Comparison of ENCODE assay signal across 9 mouse cellular contexts in the genomic region with DNA sequence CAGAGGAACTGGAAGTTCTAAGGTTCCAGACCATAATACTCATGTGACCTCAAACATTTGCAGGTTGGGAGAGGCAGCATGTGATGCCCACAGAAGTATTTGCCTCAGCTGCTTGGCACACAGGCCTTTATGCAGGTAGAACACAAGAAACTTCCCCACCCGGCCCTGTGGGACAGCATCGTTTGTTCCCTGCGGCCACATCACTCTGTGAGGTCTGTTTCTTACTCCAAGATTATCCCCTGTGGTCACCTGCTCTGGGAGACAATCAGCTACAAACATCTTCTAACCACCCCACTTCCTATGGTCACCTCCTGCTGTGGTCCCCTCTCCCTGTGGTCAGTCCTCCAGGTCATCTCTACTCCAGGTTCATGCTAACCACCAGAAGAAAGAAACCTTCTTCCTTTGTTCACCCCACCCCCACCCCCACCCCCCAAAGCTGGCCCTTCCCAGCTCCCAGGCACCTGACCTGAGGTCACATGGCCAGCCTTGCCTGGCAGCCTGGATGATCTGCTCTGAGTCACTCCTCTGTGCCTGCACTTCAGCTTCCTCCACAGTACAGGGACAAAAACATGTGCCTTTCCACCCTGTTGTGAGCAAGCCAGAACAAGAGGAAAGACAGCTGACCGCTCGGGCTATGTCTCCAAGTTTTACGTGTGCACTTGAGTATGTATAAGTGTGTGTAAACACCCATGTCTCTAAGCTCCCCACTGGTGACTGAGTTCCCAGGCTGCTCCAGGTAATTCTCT. TPM values are rescaled to one million over a fixed set of nuclear protein-coding genes. Genes with fewer than 3 reads are reported as not detected.
DNase-seq lines count a peak whose midpoint lies in the region; ATAC-seq and TF ChIP-seq lines count a peak whose summit lies in the region.
"Had no signal": no experiment of that assay in that cellular context is flagged by ENCODE, and none has a peak within 500 bp of the region (broad histone marks: within the 10 kb centered on the region; RNA-seq: fewer than 3 reads in every experiment).

No protein-coding gene starts in this region.

- H3K9me3 ChIP-seq in hindbrain, embryonic 10.5 days = peaks cover 12% of the 10 kb centered on the region
- H3K9me3 ChIP-seq in hindbrain, embryonic 16.5 days (ENCODE audit: control insufficient read depth, low read length) = no peaks in the 10 kb centered on the region
- no peaks in the 10 kb centered on the region for H3K9me3 ChIP-seq in kidney, postnatal 0 days (replicated peaks; ENCODE audit: low read length)

- TF ChIP-seq POLR2A in heart, adult 2 months (IDR thresholded peaks at IDR 0.05; ENCODE audit: insufficient read depth, low read depth, low read length) = 0 out of 2 replicates have a peak, but pooled peaks have one; percentile 23

- no peak for DNase-seq in hindbrain, embryonic 10.5 days (ENCODE audit: low spot score)
- DNase-seq in heart, adult 2 months = peak; percentile 64 to 76
- no peak for DNase-seq in kidney, postnatal 0 days (ENCODE audit: low spot score)
- no peak for DNase-seq in cerebellum, adult 11 months
- no peak for DNase-seq in right cerebral cortex, postnatal 4 days
- DNase-seq in right cerebral cortex, postnatal 10 days (ENCODE audit: low spot score in 2 of 2) = no peak

- no peak overlapping the region for H3K4me2 ChIP-seq in hindbrain, embryonic 16.5 days (ENCODE audit: low read length)
- H3K4me2 ChIP-seq in kidney, postnatal 0 days (ENCODE audit: low read length) = no peak overlapping the region

- no peaks in the 10 kb centered on the region for H3K79me2 ChIP-seq in heart, adult 2 months (replicated peaks; ENCODE audit: control insufficient read depth, insufficient read depth, low read length)

- no peaks in the 10 kb centered on the region for H3K27me3 ChIP-seq in hindbrain, embryonic 10.5 days (ENCODE audit: insufficient read depth, poor library complexity, severe bottlenecking)
- H3K27me3 ChIP-seq in hindbrain, embryonic 16.5 days (replicated peaks; ENCODE audit: control insufficient read depth, insufficient read depth, low read length) = no peaks in the 10 kb centered on the region; the same call in 1 of the 2 replicates
- H3K27me3 ChIP-seq in heart, adult 2 months (ENCODE audit: control insufficient read depth, insufficient read depth, low read length) = no peaks in the 10 kb centered on the region
- H3K27me3 ChIP-seq in kidney, postnatal 0 days (ENCODE audit: insufficient read depth, low read length) = no peaks in the 10 kb centered on the region

- 79% methylated on average over 6 of the region's 6 CpGs for WGBS in hindbrain, embryonic 10.5 days
- 89% methylated on average over 6 of the region's 6 CpGs for WGBS in hindbrain, embryonic 16.5 days
- WGBS in heart, adult 2 months = 40% methylated on average over 6 of the region's 6 CpGs
- 64% methylated on average over 6 of the region's 6 CpGs for WGBS in kidney, postnatal 0 days

- peaks cover 60% of the 10 kb centered on the region for H3K4me1 ChIP-seq in hindbrain, embryonic 10.5 days (replicated peaks)
- peaks cover 2% of the 10 kb centered on the region for H3K4me1 ChIP-seq in hindbrain, embryonic 16.5 days (ENCODE audit: control insufficient read depth, insufficient read depth, low read depth, low read length)
- peaks cover 14% of the 10 kb centered on the region for H3K4me1 ChIP-seq in heart, adult 2 months (ENCODE audit: control insufficient read depth, insufficient read depth, low read length)
- H3K4me1 ChIP-seq in kidney, postnatal 0 days (replicated peaks; ENCODE audit: insufficient read depth, low read length) = peaks cover 20% of the 10 kb centered on the region

- no peaks in the 10 kb centered on the region for H3K36me3 ChIP-seq in hindbrain, embryonic 10.5 days
- H3K36me3 ChIP-seq in hindbrain, embryonic 16.5 days (ENCODE audit: control insufficient read depth, insufficient read depth, low read length) = no peaks in the 10 kb centered on the region
- no peaks in the 10 kb centered on the region for H3K36me3 ChIP-seq in heart, adult 2 months (ENCODE audit: control insufficient read depth, insufficient read depth, low read length)
- H3K36me3 ChIP-seq in kidney, postnatal 0 days (ENCODE audit: insufficient read depth, low read length) = no peaks in the 10 kb centered on the region
- H3K36me3 ChIP-seq: G1E had no signal

- no peak; the same call in 1 of the 2 replicates for ATAC-seq in hindbrain, embryonic 16.5 days
- peak; percentile 66 for ATAC-seq in kidney, postnatal 0 days (replicated peaks; ENCODE audit: low FRiP score, low read depth)
- 0 out of 2 replicates have a peak, but pooled peaks have one; percentile 20 for ATAC-seq in monocyte, adult 5-6 weeks (replicated peaks; ENCODE audit: insufficient number of reproducible peaks, low FRiP score, low TSS enrichment, poor library complexity, severe bottlenecking)

- 0 out of 2 replicates have a peak, but pooled peaks have one; percentile 56 for TF ChIP-seq EP300 in heart, adult 2 months (IDR thresholded peaks at IDR 0.05; ENCODE audit: insufficient read depth, low read depth, low read length)

- H3K4me3 ChIP-seq in hindbrain, embryonic 10.5 days = no peak overlapping the region
- H3K4me3 ChIP-seq in hindbrain, embryonic 16.5 days (ENCODE audit: low read length) = no peak overlapping the region
- H3K4me3 ChIP-seq in heart, adult 2 months = no peak overlapping the region
- H3K4me3 ChIP-seq in kidney, postnatal 0 days (replicated peaks; ENCODE audit: low read depth, low read length) = no peak overlapping the region

- H3K9ac ChIP-seq in hindbrain, embryonic 16.5 days (ENCODE audit: low read depth, low read length) = no peak overlapping the region
- no peak overlapping the region for H3K9ac ChIP-seq in heart, adult 2 months (ENCODE audit: low read depth, low read length)
- no peak overlapping the region for H3K9ac ChIP-seq in kidney, postnatal 0 days (ENCODE audit: low read depth, low read length)

- intact Hi-C loops in heart, adult 2 months (cut with DNase I) = loop anchor here (5.0 kb wide), 1 partner anchor 42 kb away; no protein-coding TSS in a partner anchor

- peak overlapping the region; percentile 78 for H3K27ac ChIP-seq in hindbrain, embryonic 10.5 days
- H3K27ac ChIP-seq in hindbrain, embryonic 16.5 days (ENCODE audit: low read depth, low read length) = no peak overlapping the region
- peak overlapping the region; percentile 46 for H3K27ac ChIP-seq in heart, adult 2 months
- H3K27ac ChIP-seq in kidney, postnatal 0 days = peak overlapping the region; percentile 56

- no peak for TF ChIP-seq CTCF in heart, adult 2 months (IDR thresholded peaks at IDR 0.05)
- TF ChIP-seq CTCF in kidney, postnatal 0 days (IDR thresholded peaks at IDR 0.05; ENCODE audit: low read depth) = no peak

RNA-seq across cellular contexts. Expression of gene Sik1, which starts 21.1 kb away (rescaled TPM):
- 14.0 and 14.3 TPM in 2 replicates for polyA plus RNA-seq in hindbrain, embryonic 10.5 days (2016; fragmentation: Nextera tagmentation; extraction: Ambion mirVana)
- 16.2 and 17.4 TPM in 2 replicates for polyA plus RNA-seq in hindbrain, embryonic 16.5 days (2015; fragmentation: Nextera tagmentation; extraction: Ambion mirVana)
- 10 to 100 TPM; 39.6 to 62.7 TPM for total RNA-seq in heart, adult 2 months (2021)
- 15.4 and 21.0 TPM in 2 replicates for polyA plus RNA-seq in heart, adult 2 months (2012; rRNA removed)
- polyA plus RNA-seq in kidney, postnatal 0 days (2015; fragmentation: Nextera tagmentation; extraction: Ambion mirVana) = 15.4 and 17.2 TPM in 2 replicates
- total RNA-seq in monocyte, adult 5-6 weeks (2017) = 146 to 224 TPM (median 193 TPM) in 3 replicates

Comparison
In these comparisons a context has a peak if more than half of its experiments do, and no peak if none do; other contexts are left out.
1. DNase-seq: peak in heart, adult 2 months (2 of 2); none in hindbrain, embryonic 10.5 days (single experiment), kidney, postnatal 0 days (single experiment), cerebellum, adult 11 months (single experiment), right cerebral cortex, postnatal 4 days (single experiment) and right cerebral cortex, postnatal 10 days (0 of 2).